Mouse (Mus musculus): ENCODE results near the gene Taar4.

The Taar4 gene

DNA sequence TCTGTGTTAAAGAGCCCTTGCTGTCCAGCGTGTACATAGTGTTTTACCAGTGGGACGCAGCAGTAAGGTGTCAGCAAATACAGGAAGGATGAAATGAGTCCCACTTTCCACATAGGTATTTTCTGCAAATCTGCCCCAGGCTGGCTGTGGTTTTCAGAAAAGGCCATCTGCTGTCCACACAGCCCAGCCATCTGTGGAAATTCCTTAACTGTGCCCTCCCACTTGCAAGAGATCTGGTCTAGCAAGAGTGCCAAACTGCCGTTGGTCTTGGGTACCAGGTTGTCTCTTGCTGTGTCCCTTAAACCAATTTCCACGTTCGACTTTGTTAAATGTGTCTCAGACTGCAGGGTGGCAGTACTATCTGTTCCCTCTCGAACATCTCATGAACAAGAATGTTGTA lies 8.6 kb upstream of the Taar4 start:
- Histone ChIP-seq H3K36me3 (ENCODE audit: insufficient read depth, low read length) (no peaks in the 10 kb centered on the region), H3K4me3 (replicated peaks; ENCODE audit: low read length) (no peak overlapping the region), H3K9me3 (ENCODE audit: low read length) (no peaks in the 10 kb centered on the region), H3K4me1 (replicated peaks; ENCODE audit: low read depth, low read length) (no peaks in the 10 kb centered on the region), H3K27me3 (ENCODE audit: insufficient read depth, low read length) (no peaks in the 10 kb centered on the region)
- no peak for TF ChIP-seq POU5F1 (IDR thresholded peaks at IDR 0.05; ENCODE audit: borderline replicate concordance, low read length)
- no peak for TF ChIP-seq NANOG (IDR thresholded peaks at IDR 0.05; ENCODE audit: borderline replicate concordance, low read length)
- no peak for TF ChIP-seq CTCF (conservative IDR thresholded peaks at IDR 0.05; ENCODE audit: low read length)

- TF ChIP-seq CTCF (conservative IDR thresholded peaks at IDR 0.05; ENCODE audit: low read length) (no peak), POU5F1 (IDR thresholded peaks at IDR 0.05; ENCODE audit: borderline replicate concordance, low read length) (no peak), NANOG (IDR thresholded peaks at IDR 0.05; ENCODE audit: borderline replicate concordance, low read length) (no peak)
- H3K4me3 ChIP-seq (replicated peaks; ENCODE audit: low read length) = no peak overlapping the region
Observed at GRCm38 (mm10) chr10:23959071-23959470, 1.2 kb upstream of the Taar4 start.

GRCm38 (mm10) chr10:23963444-23963843 lies 3.1 kb downstream of the Taar4 start:
- H3K36me3 ChIP-seq (ENCODE audit: insufficient read depth, low read length) = no peaks in the 10 kb centered on the region
- TF ChIP-seq POU5F1 (IDR thresholded peaks at IDR 0.05; ENCODE audit: borderline replicate concordance, low read length) (no peak), CTCF (conservative IDR thresholded peaks at IDR 0.05; ENCODE audit: low read length) (no peak), NANOG (IDR thresholded peaks at IDR 0.05; ENCODE audit: borderline replicate concordance, low read length) (no peak)
- H3K4me1 ChIP-seq (replicated peaks; ENCODE audit: low read depth, low read length) = no peaks in the 10 kb centered on the region
- H3K27me3 ChIP-seq (ENCODE audit: insufficient read depth, low read length) = no peaks in the 10 kb centered on the region
- no peak overlapping the region for H3K4me3 ChIP-seq (replicated peaks; ENCODE audit: low read length)
- H3K9me3 ChIP-seq (ENCODE audit: low read length) = peaks cover 4% of the 10 kb centered on the region; the same call in 1 of the 2 replicates

More at GRCm38 (mm10) chr10:23959071-23959470, 1.2 kb upstream of the Taar4 start:
- H3K27me3 ChIP-seq (ENCODE audit: insufficient read depth, low read length) = no peaks in the 10 kb centered on the region
- H3K36me3 ChIP-seq (ENCODE audit: insufficient read depth, low read length) = no peaks in the 10 kb centered on the region
- no peaks in the 10 kb centered on the region for H3K9me3 ChIP-seq (ENCODE audit: low read length)
- no peaks in the 10 kb centered on the region for H3K4me1 ChIP-seq (replicated peaks; ENCODE audit: low read depth, low read length)

DNA sequence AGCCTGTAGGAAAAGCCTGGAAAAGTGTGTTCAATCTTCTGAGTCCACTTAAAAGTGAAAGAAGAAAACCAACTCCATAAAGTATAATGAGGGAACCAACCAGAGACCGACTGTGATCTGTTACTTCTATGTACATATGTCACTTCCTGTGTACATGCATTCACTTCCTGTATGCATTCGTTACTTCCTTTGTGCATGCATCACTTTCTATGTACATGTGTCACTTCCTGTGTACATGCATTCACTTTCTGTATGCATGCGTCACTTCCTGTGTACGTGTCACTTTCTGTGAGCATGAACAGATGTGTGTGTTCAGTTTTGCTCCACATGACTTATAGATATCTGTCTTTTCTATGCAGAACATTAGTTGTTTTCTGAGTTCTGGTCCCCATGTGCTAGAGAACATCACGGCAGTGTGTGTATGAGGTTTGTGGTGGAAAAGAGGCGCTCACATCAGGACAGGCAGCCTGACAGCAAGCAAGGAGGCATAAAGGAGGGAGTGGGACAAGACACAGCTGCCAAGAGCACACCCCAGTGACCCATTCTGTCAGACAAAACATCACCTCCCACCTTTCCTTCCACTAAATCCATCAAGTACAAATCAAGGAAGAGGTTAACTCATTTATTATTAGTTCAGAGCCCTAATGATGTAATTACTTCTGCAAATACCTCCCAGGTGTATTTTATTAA lies 4.8 kb downstream of the Taar4 start:
- TF ChIP-seq NANOG (IDR thresholded peaks at IDR 0.05; ENCODE audit: borderline replicate concordance, low read length) (no peak), POU5F1 (IDR thresholded peaks at IDR 0.05; ENCODE audit: borderline replicate concordance, low read length) (no peak), CTCF (conservative IDR thresholded peaks at IDR 0.05; ENCODE audit: low read length) (no peak)
- H3K27me3 ChIP-seq (ENCODE audit: insufficient read depth, low read length) = no peaks in the 10 kb centered on the region
- H3K9me3 ChIP-seq (ENCODE audit: low read length) = peaks cover 5% of the 10 kb centered on the region; the same call in 1 of the 2 replicates
- H3K36me3 ChIP-seq (ENCODE audit: insufficient read depth, low read length) = no peaks in the 10 kb centered on the region
- no peaks in the 10 kb centered on the region for H3K4me1 ChIP-seq (replicated peaks; ENCODE audit: low read depth, low read length)
- H3K4me3 ChIP-seq (replicated peaks; ENCODE audit: low read length) = no peak overlapping the region

GRCm38 (mm10) chr10:23970656-23971165 lies 10.4 kb downstream of the Taar4 start, which contains the start of gene Taar5:
Gene Taar5, plus strand, starts transcription at chr10:23970706.
- Histone ChIP-seq H3K9me3 (ENCODE audit: low read length) (peaks cover 5% of the 10 kb centered on the region; the same call in 1 of the 2 replicates), H3K27me3 (ENCODE audit: insufficient read depth, low read length) (no peaks in the 10 kb centered on the region), H3K4me1 (replicated peaks; ENCODE audit: low read depth, low read length) (no peaks in the 10 kb centered on the region), H3K4me3 (replicated peaks; ENCODE audit: low read length) (no peak within 1 kb of the TSS), H3K36me3 (ENCODE audit: insufficient read depth, low read length) (no peaks in the 10 kb centered on the region)
- TF ChIP-seq POU5F1 (IDR thresholded peaks at IDR 0.05; ENCODE audit: borderline replicate concordance, low read length) = no peak

GRCm38 (mm10) chr10:23971256-23971655 lies 11.0 kb downstream of the Taar4 start:
- no peak overlapping the region for H3K4me3 ChIP-seq (replicated peaks; ENCODE audit: low read length)
- peaks cover 5% of the 10 kb centered on the region; the same call in 1 of the 2 replicates for H3K9me3 ChIP-seq (ENCODE audit: low read length)

GRCm38 (mm10) chr10:23977958-23978357 lies 17.7 kb downstream of the Taar4 start:
- Histone ChIP-seq H3K27me3 (ENCODE audit: insufficient read depth, low read length) (no peaks in the 10 kb centered on the region), H3K4me1 (replicated peaks; ENCODE audit: low read depth, low read length) (peaks cover 20% of the 10 kb centered on the region), H3K36me3 (ENCODE audit: insufficient read depth, low read length) (no peaks in the 10 kb centered on the region), H3K4me3 (replicated peaks; ENCODE audit: low read length) (no peak overlapping the region), H3K9me3 (ENCODE audit: low read length) (peaks cover 5% of the 10 kb centered on the region; the same call in 1 of the 2 replicates)
- TF ChIP-seq CTCF (conservative IDR thresholded peaks at IDR 0.05; ENCODE audit: low read length) (no peak), POU5F1 (IDR thresholded peaks at IDR 0.05; ENCODE audit: borderline replicate concordance, low read length) (no peak), NANOG (IDR thresholded peaks at IDR 0.05; ENCODE audit: borderline replicate concordance, low read length) (peak; percentile 65; the same call in 1 of the 2 replicates)

More at GRCm38 (mm10) chr10:23971256-23971655, 11.0 kb downstream of the Taar4 start:
- Histone ChIP-seq H3K36me3 (ENCODE audit: insufficient read depth, low read length) (no peaks in the 10 kb centered on the region), H3K4me1 (replicated peaks; ENCODE audit: low read depth, low read length) (no peaks in the 10 kb centered on the region), H3K27me3 (ENCODE audit: insufficient read depth, low read length) (no peaks in the 10 kb centered on the region)
- TF ChIP-seq POU5F1 (IDR thresholded peaks at IDR 0.05; ENCODE audit: borderline replicate concordance, low read length) (no peak), CTCF (conservative IDR thresholded peaks at IDR 0.05; ENCODE audit: low read length) (no peak), NANOG (IDR thresholded peaks at IDR 0.05; ENCODE audit: borderline replicate concordance, low read length) (no peak)

DNA sequence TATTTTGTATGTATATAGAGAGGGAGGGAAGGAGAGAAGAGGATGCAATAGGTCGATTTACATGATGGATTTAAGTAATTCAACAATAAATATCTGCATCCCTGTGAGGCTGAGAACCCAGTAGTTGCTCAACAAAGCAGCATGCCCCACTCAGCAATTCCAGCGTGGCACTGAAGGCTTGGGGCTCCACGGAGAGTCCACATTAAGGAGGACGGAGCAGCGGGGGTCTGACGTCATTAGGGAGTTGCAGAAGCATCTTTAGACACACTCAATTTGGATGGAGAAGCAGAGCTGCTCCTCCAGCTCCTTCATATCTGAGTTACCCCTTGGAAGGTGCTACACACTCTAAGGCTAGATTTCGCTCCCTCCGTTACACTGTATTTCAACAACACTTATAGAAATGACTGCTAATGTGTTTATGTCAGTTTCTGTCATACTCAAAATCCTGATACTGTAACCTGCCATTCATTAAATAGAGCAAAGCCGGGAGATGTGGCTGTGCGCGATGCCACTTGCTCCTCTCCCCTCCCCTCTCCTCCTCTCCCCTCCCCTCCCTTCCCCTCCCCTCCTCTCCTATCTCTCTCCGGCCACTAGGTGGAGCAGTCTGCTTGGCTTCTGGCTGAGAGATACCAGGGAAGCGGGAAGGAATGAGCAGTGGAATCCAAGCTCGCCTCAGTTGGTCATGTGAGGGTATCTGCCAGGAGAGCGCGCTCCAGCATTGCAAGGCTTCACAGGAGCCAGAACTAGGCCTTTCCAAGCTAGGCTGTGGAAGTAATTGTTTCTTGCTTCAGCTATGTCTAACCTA lies 18.8 kb downstream of the Taar4 start:
- Histone ChIP-seq H3K4me1 (replicated peaks; ENCODE audit: low read depth, low read length) (peaks cover 23% of the 10 kb centered on the region), H3K36me3 (ENCODE audit: insufficient read depth, low read length) (no peaks in the 10 kb centered on the region), H3K9me3 (ENCODE audit: low read length) (peaks cover 5% of the 10 kb centered on the region; the same call in 1 of the 2 replicates), H3K27me3 (ENCODE audit: insufficient read depth, low read length) (no peaks in the 10 kb centered on the region), H3K4me3 (replicated peaks; ENCODE audit: low read length) (no peak overlapping the region)
- no peak for TF ChIP-seq NANOG (IDR thresholded peaks at IDR 0.05; ENCODE audit: borderline replicate concordance, low read length)
- peak; percentile 54 for TF ChIP-seq CTCF (conservative IDR thresholded peaks at IDR 0.05; ENCODE audit: low read length)
